Mouse (Mus musculus): ENCODE data around the gene Gm20388.

DNA sequence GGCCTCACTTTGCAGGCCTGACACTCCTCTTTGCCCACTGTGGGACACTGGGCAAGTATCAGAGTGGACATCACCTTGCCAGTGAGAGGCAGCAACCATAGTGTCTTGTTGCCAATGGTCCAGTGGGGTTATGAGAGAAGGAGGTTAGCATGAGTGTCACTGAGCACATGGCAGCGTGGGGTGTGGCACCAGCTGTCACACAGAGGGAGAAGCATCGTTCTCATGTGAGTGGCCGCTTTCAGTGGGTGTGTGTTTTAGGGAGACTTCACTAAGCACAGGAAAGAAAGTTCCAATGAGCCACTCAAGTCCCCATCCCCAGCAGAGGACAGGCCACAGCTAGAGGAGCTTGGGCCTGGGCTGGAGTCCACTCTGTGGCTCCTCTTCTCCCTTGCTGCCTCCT lies 144.2 kb downstream of the Gm20388 start:
- no peak for TF ChIP-seq EP300 (IDR thresholded peaks at IDR 0.05; ENCODE audit: low read depth)
- no peak for TF ChIP-seq CTCF (IDR thresholded peaks at IDR 0.05; ENCODE audit: low read depth)

Data from liver, embryonic 14.5 days (tissue).